Comparison of ENCODE assay signal across 8 mouse cellular contexts in the genomic region with DNA sequence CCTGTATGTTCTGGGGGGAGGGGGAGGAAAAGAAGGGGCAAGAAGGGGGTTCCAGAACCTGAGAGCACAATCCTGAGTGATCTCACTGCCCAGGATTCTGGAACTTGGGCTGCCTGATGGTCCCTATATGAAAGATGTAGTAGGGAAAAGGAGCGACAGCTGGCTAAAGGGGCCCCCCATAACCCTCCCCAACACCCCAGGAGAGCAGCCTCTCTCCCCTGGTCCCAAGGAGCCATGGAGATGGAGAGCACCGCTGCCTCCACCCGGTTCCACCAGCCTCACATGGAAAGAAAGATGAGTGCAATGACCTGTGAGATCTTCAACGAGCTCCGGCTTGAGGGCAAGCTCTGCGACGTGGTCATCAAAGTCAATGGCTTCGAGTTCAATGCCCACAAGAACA. TPM values are rescaled to one million over a fixed set of nuclear protein-coding genes. Genes with fewer than 3 reads are reported as not detected.
A peak's percentile ranks its signal among the peaks of the same experiment; 100 is the strongest.
DNase-seq lines count a peak whose midpoint lies in the region; ATAC-seq and TF ChIP-seq lines count a peak whose summit lies in the region.

A gene (minus strand): TSS at position 12 of the 400 bp plus-strand sequence.
A gene (plus strand): TSS at position 121 of the 400 bp plus-strand sequence.

- H3K4me1 ChIP-seq in kidney, adult 2 months (ENCODE audit: control insufficient read depth, insufficient read depth, low read length) = 0 out of 2 replicates have a peak, but pooled peaks cover 3% of the 10 kb centered on the region
- H3K4me1 ChIP-seq in bone marrow macrophage, adult 2 months (ENCODE audit: control insufficient read depth, insufficient read depth, low read length) = peaks cover 8% of the 10 kb centered on the region
- peaks cover 24% of the 10 kb centered on the region for H3K4me1 ChIP-seq in hindbrain, embryonic 13.5 days (replicated peaks)
- peaks cover 18% of the 10 kb centered on the region for H3K4me1 ChIP-seq in midbrain, embryonic 13.5 days (replicated peaks)

- no peak for ATAC-seq in hindbrain, embryonic 13.5 days (ENCODE audit: low FRiP score)
- ATAC-seq in midbrain, embryonic 13.5 days = no peak

- no peaks in the 10 kb centered on the region for H3K27me3 ChIP-seq in kidney, adult 2 months (replicated peaks; ENCODE audit: control insufficient read depth, insufficient read depth, low read length)
- no peaks in the 10 kb centered on the region for H3K27me3 ChIP-seq in hindbrain, embryonic 13.5 days
- no peaks in the 10 kb centered on the region for H3K27me3 ChIP-seq in midbrain, embryonic 13.5 days

- 53% methylated on average over 8 of the region's 8 CpGs for WGBS in kidney, adult 2 months
- WGBS in hindbrain, embryonic 13.5 days = 88% methylated on average over 8 of the region's 8 CpGs
- WGBS in midbrain, embryonic 13.5 days = 84% methylated on average over 8 of the region's 8 CpGs

- no peaks in the 10 kb centered on the region for H3K9me3 ChIP-seq in hindbrain, embryonic 13.5 days
- H3K9me3 ChIP-seq in midbrain, embryonic 13.5 days = no peaks in the 10 kb centered on the region

- H3K4me3 ChIP-seq in kidney, adult 2 months (ENCODE audit: insufficient read depth, low read depth, low read length) = peak within 1 kb of the TSS; percentile 87
- peak within 1 kb of the TSS; percentile 96 for H3K4me3 ChIP-seq in bone marrow macrophage, adult 2 months (ENCODE audit: insufficient read depth, low read length)
- H3K4me3 ChIP-seq in hindbrain, embryonic 13.5 days = peak within 1 kb of the TSS; percentile 80
- peak within 1 kb of the TSS; percentile 69 for H3K4me3 ChIP-seq in midbrain, embryonic 13.5 days (replicated peaks)

- no peak for TF ChIP-seq POLR2A in kidney, adult 2 months (IDR thresholded peaks at IDR 0.05; ENCODE audit: low read depth, low read length)
- no peak for TF ChIP-seq POLR2A in bone marrow macrophage, adult 2 months (IDR thresholded peaks at IDR 0.05; ENCODE audit: borderline replicate concordance, low read depth, low read length)

- H3K27ac ChIP-seq in kidney, adult 2 months (ENCODE audit: insufficient read depth, low read depth, low read length) = no peak within 1 kb of the TSS
- no peak within 1 kb of the TSS for H3K27ac ChIP-seq in bone marrow macrophage, adult 2 months (ENCODE audit: insufficient read depth, low read depth, low read length)
- H3K27ac ChIP-seq in hindbrain, embryonic 13.5 days = peak within 1 kb of the TSS; percentile 73
- peak within 1 kb of the TSS; percentile 51 for H3K27ac ChIP-seq in midbrain, embryonic 13.5 days

- H3K9ac ChIP-seq in hindbrain, embryonic 13.5 days = peak within 1 kb of the TSS; percentile 91
- H3K9ac ChIP-seq in midbrain, embryonic 13.5 days (replicated peaks) = peak within 1 kb of the TSS; percentile 85

- peak within 1 kb of the TSS; percentile 69 for H3K4me2 ChIP-seq in hindbrain, embryonic 13.5 days
- peak within 1 kb of the TSS; percentile 61 for H3K4me2 ChIP-seq in midbrain, embryonic 13.5 days (replicated peaks)

- TF ChIP-seq CTCF in kidney, adult 2 months (conservative IDR thresholded peaks at IDR 0.05; ENCODE audit: insufficient read depth, insufficient read length, low read depth, low read length) = no peak
- no peak for TF ChIP-seq CTCF in bone marrow macrophage, adult 2 months (IDR thresholded peaks at IDR 0.05; ENCODE audit: low read depth, low read length)

- H3K36me3 ChIP-seq in kidney, adult 2 months (ENCODE audit: control insufficient read depth, insufficient read depth, low read length) = no peaks in the 10 kb centered on the region
- peaks cover 8% of the 10 kb centered on the region for H3K36me3 ChIP-seq in hindbrain, embryonic 13.5 days
- H3K36me3 ChIP-seq in midbrain, embryonic 13.5 days = peaks cover 7% of the 10 kb centered on the region

- no peak for DNase-seq in kidney, adult 2 months
- no peak for DNase-seq in kidney, postnatal 14 days
- DNase-seq in adrenal gland, adult 2 months = no peak
- no peak for DNase-seq in right cerebral cortex, adult 2 months (ENCODE audit: low spot score in 2 of 2)
- no peak for DNase-seq in ovary, postnatal 14 days (ENCODE audit: low spot score)

RNA-seq across cellular contexts. Expression of the first gene that starts in this region (rescaled TPM):
- 29.3 and 32.0 TPM in 2 replicates for polyA plus RNA-seq in kidney, adult 2 months (2012; rRNA removed)
- polyA plus RNA-seq in bone marrow macrophage, adult 2 months (2012; ENCODE audit: insufficient read depth, insufficient read length, missing spikeins) = 13.0 and 17.6 TPM in 2 replicates
- 103 and 106 TPM in 2 replicates for polyA plus RNA-seq in hindbrain, embryonic 13.5 days (2015; fragmentation: Nextera tagmentation; extraction: Ambion mirVana)
- polyA plus RNA-seq in midbrain, embryonic 13.5 days (2015; fragmentation: Nextera tagmentation; extraction: Ambion mirVana) = 99.3 and 101 TPM in 2 replicates
- total RNA-seq in adrenal gland, adult 2 months (2021) = 10 to 100 TPM; 54.3 to 58.7 TPM
- 43.0 and 46.0 TPM in 2 replicates for polyA plus RNA-seq in adrenal gland, adult 2 months (2012; rRNA removed)

RNA-seq across cellular contexts. Expression of the second gene that starts in this region (rescaled TPM):
- polyA plus RNA-seq in kidney, adult 2 months (2012; rRNA removed) = 0.13 and 0.34 TPM in 2 replicates
- not detected in 2 replicates for polyA plus RNA-seq in bone marrow macrophage, adult 2 months (2012; ENCODE audit: insufficient read depth, insufficient read length, missing spikeins)
- polyA plus RNA-seq in hindbrain, embryonic 13.5 days (2015; fragmentation: Nextera tagmentation; extraction: Ambion mirVana) = 0.75 and 0.84 TPM in 2 replicates
- 0.85 and 1.2 TPM in 2 replicates for polyA plus RNA-seq in midbrain, embryonic 13.5 days (2015; fragmentation: Nextera tagmentation; extraction: Ambion mirVana)
- under 1 TPM; 0.69 to 0.84 TPM for total RNA-seq in adrenal gland, adult 2 months (2021)
- polyA plus RNA-seq in adrenal gland, adult 2 months (2012; rRNA removed) = 0.17 and 0.38 TPM in 2 replicates

Comparison
In these comparisons a context has a peak if more than half of its experiments do, and no peak if none do; other contexts are left out.
1. H3K27ac ChIP-seq: peak in hindbrain, embryonic 13.5 days (single experiment) and midbrain, embryonic 13.5 days (single experiment); none in kidney, adult 2 months (single experiment) and bone marrow macrophage, adult 2 months (single experiment).
2. Peak in every context shown above with its lines, with median percentiles within 50 percentile points of each other: H3K4me3 ChIP-seq.